Mouse (Mus musculus): ENCODE measurements around the gene Papolb.

GRCm38 (mm10) chr5:142510061-142510414, 19.8 kb downstream of the Papolb start:
- TF ChIP-seq POLR2A (IDR thresholded peaks at IDR 0.05; ENCODE audit: borderline replicate concordance, extremely low read depth, low read depth, low read length): no peak
- TF ChIP-seq CTCF (IDR thresholded peaks at IDR 0.05; ENCODE audit: insufficient read depth, low read length): no peak

Data from lung, adult 2 months (tissue).